Mouse (Mus musculus): Measurements from ENCODE around the gene Osbpl3.

Gene Osbpl3

GRCm38 (mm10) chr6:50262310-50262709 lies 193.7 kb downstream of the Osbpl3 start:
- no peak for DNase-seq

- DNase-seq = no peak
Measured at GRCm38 (mm10) chr6:50261922-50262261, 194.1 kb downstream of the Osbpl3 start.

- DNase-seq = peak; percentile 95
Measured at GRCm38 (mm10) chr6:50261201-50261921, 194.6 kb downstream of the Osbpl3 start.

- DNase-seq = no peak
Measured at GRCm38 (mm10) chr6:50255356-50255755, 200.6 kb downstream of the Osbpl3 start.

- DNase-seq = peak; percentile 83
Measured at GRCm38 (mm10) chr6:50254723-50255184, 201.2 kb downstream of the Osbpl3 start.

GRCm38 (mm10) chr6:50252690-50253089 lies 203.3 kb downstream of the Osbpl3 start:
- no peak for DNase-seq

GRCm38 (mm10) chr6:50247791-50248190 lies 208.2 kb downstream of the Osbpl3 start:
- DNase-seq = no peak

GRCm38 (mm10) chr6:50247356-50247755 lies 208.6 kb downstream of the Osbpl3 start:
- no peak for DNase-seq

- no peak for DNase-seq
Measured at GRCm38 (mm10) chr6:50244967-50245366, 211.0 kb downstream of the Osbpl3 start.

- no peak for DNase-seq
Measured at GRCm38 (mm10) chr6:50244126-50244525, 211.9 kb downstream of the Osbpl3 start.
